Mouse (Mus musculus) layer of hippocampus, adult 2 months (tissue): ENCODE measurements around the gene Batf2. TPM values are rescaled to one million over a fixed set of nuclear protein-coding genes. Genes with fewer than 3 reads are reported as not detected.

Source experiments
- DNase-seq, 2 experiments: peaks; one replicate each; pipeline ENCODE4 v3.0.0; 2022; ENCODE audit warnings: low spot score in 2 of 2
- H3K27ac ChIP-seq: fragments of 200-600 bp; 2 replicates; pipeline ENCODE4 v1.8.1; 2022
- H3K4me3 ChIP-seq: fragments of 200-600 bp; 2 replicates; pipeline ENCODE4 v1.8.1; 2022; ENCODE audit warnings: mild to moderate bottlenecking
- CTCF ChIP-seq: fragments of 200-600 bp; conservative IDR thresholded peaks from 2 replicates; pipeline ENCODE4 v1.8.1; 2022; ENCODE audit warnings: antibody characterized with exemption, mild to moderate bottlenecking, moderate library complexity
- long read RNA-seq, 2 experiments: library from polyadenylated mRNA; stranded (forward); transcript quantifications; one replicate each; pipeline ENCODE4 v2.0.0; 2021; ENCODE audit warnings: borderline mapping rate in 2 of 2
- total RNA-seq, 2 experiments: library from RNA; stranded (reverse); gene quantifications; 2 replicates each; pipeline ENCODE4 v1.2.3; 2021

The Batf2 gene
- total RNA-seq, result under 1 TPM in 1 of 2 experiments, not detected in 1; 0.29 TPM
- long read RNA-seq, experiment 1, partial matches to known transcripts, result 0 of 1 reads
- long read RNA-seq, experiment 1, other reads (novel, unspliced or antisense), result 1 of 1 reads
- long read RNA-seq, experiment 2, result 0 reads

DNA sequence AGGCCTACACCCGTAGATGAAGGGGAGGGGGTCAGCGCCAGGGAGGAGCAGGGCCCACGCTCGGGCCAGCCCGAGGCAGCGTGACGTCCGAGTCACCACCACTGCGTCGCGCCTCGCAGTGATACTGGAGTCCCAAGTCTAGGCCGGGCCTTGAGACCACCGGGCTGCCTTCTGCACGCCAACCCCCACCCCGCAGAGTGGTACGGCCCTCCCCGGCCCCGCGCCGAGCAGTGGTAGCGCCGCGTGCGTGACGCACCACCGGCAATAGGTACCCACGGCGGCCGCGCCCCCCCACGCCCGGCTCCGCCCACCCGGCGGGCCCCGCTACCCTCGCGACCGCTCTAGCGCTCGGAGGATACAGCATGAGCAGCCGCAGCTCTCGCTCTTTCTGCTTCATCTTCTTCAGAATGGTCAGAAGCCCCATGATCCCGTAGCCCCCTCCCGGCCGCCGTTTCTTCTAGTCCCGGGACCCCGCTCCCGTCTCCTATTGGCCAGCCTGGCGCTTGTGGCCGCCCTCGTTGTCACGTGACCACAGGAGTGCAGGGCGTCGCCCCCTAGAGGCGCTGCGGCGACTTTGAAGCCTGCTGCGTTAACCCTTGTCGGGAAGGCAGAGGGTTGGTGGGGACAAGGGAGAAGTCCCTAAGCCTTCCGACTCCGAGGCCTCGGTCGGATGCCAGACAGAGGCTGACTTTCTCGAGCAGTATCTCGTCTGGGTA is at the start of gene Batf2:
TSS of gene Batf2 (plus strand) at position 306 of the 716 bp plus-strand sequence.
- Histone ChIP-seq H3K27ac (peak within 1 kb of the TSS; percentile 99), H3K4me3 (peak within 1 kb of the TSS; percentile 78)
- peak; percentile 82 for TF ChIP-seq CTCF
- DNase-seq, result peak; percentile 89 to 92

- Histone ChIP-seq H3K27ac (no peak within 1 kb of the TSS), H3K4me3 (no peak within 1 kb of the TSS)
- no peak for TF ChIP-seq CTCF
- no peak for DNase-seq
Observed at GRCm38 (mm10) chr19:6094119-6094518, 46.7 kb upstream of the Batf2 start, which contains the start of gene AC131692.1. AC131692.1 (plus strand) TSS chr19:6094419.

GRCm38 (mm10) chr19:6097847-6098246 is 42.9 kb upstream of the Batf2 start:
- DNase-seq, result no peak
- Histone ChIP-seq H3K4me3 (no peak overlapping the region), H3K27ac (no peak overlapping the region)
- TF ChIP-seq CTCF, result no peak

GRCm38 (mm10) chr19:6101186-6101585 is 39.6 kb upstream of the Batf2 start:
- H3K4me3 ChIP-seq, result no peak overlapping the region
- H3K27ac ChIP-seq, result no peak overlapping the region
- DNase-seq, result no peak
- no peak for TF ChIP-seq CTCF

GRCm38 (mm10) chr19:6102169-6102853 is 38.5 kb upstream of the Batf2 start:
- Histone ChIP-seq H3K4me3 (no peak overlapping the region), H3K27ac (no peak overlapping the region)
- TF ChIP-seq CTCF, result no peak
- no peak for DNase-seq

GRCm38 (mm10) chr19:6104476-6104875 is 36.3 kb upstream of the Batf2 start:
- H3K4me3 ChIP-seq, result no peak overlapping the region
- TF ChIP-seq CTCF, result no peak
- DNase-seq, result no peak
- no peak overlapping the region for H3K27ac ChIP-seq

DNA sequence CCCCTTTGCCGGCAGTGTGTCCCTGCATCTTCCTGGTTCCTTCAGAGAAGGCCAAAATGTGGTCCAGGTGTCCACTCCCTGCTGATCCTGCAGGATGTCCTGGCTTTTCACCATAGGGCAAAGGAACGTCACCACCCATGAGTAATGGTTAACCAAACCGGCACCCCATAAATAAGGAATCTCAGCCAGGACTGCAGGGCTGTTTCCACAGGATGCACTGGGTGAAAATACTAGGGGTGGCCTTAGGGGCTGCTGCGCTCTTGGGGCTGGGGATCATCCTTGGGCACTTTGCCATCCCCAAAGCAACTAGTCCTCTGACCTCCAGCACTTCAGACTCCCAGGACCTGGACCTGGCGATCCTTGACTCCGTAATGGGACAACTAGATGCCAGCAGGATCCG is 35.2 kb upstream of the Batf2 start, which contains the start of gene Naaladl1:
TSS of gene Naaladl1 (plus strand) at position 197 of the 400 bp plus-strand sequence.
- DNase-seq, result no peak
- H3K4me3 ChIP-seq, result no peak within 1 kb of the TSS
- no peak within 1 kb of the TSS for H3K27ac ChIP-seq
- TF ChIP-seq CTCF, result no peak

- H3K27ac ChIP-seq, result no peak overlapping the region
- no peak overlapping the region for H3K4me3 ChIP-seq
- no peak for TF ChIP-seq CTCF
- DNase-seq, result no peak
Observed at GRCm38 (mm10) chr19:6113116-6113515, 27.7 kb upstream of the Batf2 start.

DNA sequence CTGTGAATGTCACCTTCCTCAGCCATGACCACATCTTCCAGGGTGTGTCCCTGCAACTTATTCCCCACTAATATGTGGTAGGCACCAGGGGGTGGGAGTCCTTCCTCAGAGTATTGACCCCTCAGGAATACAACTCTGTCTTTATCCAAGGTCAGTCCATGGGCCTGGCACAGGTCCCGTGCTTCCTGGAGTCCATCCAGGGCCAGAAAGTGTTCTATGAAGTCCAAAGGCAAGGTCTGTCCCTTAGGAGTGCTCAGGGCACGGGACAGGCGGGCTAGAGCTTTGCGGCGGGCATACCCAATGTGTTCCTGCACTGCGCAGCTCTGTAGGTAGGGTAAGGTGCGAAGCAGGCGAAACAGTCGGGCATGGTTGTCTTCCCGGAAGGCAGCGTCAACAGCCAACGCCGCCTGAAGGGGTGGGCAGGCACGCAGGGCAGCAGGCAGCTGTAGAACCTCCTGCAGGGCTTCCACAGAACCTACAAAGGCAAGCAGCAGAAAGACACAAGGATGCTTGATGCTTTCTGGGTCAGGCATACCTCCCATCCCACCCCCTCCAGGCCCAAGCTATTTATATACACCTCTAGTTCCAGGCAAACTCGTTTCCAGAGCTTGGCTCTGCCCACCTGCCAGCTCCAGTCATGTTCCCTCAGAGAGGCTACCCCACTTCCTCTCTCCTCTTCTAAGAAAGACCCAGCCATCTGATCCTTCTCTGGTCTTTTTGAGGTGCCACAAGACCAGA is 24.5 kb upstream of the Batf2 start:
- no peak for DNase-seq
- TF ChIP-seq CTCF, result no peak

DNA sequence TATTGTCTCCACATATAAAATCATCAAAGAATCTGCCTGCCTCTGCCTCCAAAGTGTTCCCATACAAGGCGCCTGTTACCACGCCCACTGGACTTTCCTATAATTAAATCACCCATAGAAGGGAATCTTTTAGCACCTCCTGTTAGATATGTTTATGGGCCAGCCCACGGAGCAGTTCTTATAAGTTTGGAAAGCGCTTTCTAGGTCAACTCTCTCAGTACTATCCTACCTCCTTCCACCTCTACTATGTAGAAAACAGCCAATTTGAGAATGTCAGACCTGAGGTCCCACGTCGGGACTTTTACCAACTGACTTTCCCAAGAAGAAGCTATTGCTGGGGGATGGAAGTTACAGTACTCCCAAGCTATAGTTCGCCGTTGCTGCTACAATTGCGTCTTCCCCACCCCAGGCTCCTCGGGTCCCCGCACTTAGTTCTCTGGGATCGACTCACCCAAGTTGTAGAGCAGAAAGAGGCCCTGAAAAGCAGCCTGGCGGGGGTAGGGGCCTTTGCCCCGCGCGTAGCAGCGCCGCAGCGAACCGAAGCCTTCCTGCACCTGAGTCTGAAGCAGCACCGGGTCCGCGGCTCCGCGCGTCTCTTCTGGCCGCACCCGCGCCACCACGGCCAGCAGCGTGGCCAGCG is 23.3 kb upstream of the Batf2 start:
- peak overlapping the region; percentile 95 for H3K27ac ChIP-seq
- no peak for TF ChIP-seq CTCF
- H3K4me3 ChIP-seq, result peak overlapping the region; percentile 80
- DNase-seq, result no peak

More for the DNA sequence above, 24.5 kb upstream of the Batf2 start:
- Histone ChIP-seq H3K27ac (no peak overlapping the region), H3K4me3 (no peak overlapping the region)

DNA sequence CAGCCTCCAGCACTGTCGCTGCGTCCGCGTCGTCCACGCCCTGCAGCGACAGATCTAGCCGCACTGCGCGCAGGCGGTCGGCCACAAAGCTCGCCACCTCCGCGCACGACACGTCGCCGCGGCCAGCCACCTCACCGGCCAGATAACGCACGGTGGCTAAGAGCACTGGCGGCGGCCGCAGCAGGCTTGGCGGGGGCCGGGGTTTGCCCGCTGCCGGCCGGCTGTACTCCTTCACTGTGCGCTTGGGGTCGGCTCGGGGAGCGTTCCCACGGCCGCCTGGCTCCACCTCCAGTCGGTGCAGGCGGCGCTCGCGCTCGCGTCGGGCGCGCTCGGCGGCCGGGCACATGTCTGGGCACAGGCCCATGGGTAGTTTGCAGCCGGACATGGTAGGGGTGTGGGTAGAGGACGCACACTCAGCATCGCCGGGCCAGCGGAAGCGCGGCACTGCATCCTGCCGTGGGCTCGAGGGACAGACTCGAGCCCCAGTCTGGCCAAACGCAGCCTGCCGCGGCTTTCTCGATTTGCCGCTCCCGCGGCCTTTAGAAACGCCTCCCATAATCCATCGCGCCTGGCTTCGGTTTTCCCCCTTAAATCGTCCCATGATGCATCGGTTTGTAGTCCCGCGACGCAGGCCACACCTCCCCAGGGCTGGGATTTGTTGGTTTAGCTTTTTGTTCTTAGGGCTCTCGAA is 22.7 kb upstream of the Batf2 start, which contains the start of gene Sac3d1:
TSS of gene Sac3d1 (minus strand) at position 665 of the 691 bp plus-strand sequence.
- peak within 1 kb of the TSS; percentile 80 for H3K4me3 ChIP-seq
- peak; percentile 91 to 92 for DNase-seq

More for the DNA sequence above, 22.7 kb upstream of the Batf2 start, which contains the start of gene Sac3d1:
- H3K27ac ChIP-seq, result peak within 1 kb of the TSS; percentile 95
- peak; percentile 38; the same call in 1 of the 2 replicates for TF ChIP-seq CTCF
